Mouse (Mus musculus) forebrain, embryonic 11.5 days (tissue): ENCODE measurements around the gene Psmb11. TPM values are rescaled to one million over a fixed set of nuclear protein-coding genes. Genes with fewer than 3 reads are reported as not detected.
A peak's percentile ranks its signal among the peaks of the same experiment; 100 is the strongest.

Experiments used
- ATAC-seq: fragments of 200-750 bp; cut with Nextera tagmentation; replicated peaks from 2 replicates; pipeline ENCODE4 v1.8.0; 2017; ENCODE audit warnings: moderate TSS enrichment; ENCODE audit not compliant: low FRiP score
- DNase-seq: peaks from one replicate; pipeline ENCODE4 v3.0.0-alpha.2; 2017; ENCODE audit warnings: low spot score
- H3K27ac ChIP-seq: fragments of 300-500 bp; sonication (generic); 2 replicates; pipeline ENCODE4 v1.5.1; 2014; ENCODE audit warnings: low read depth, low read length
- H3K27me3 ChIP-seq: fragments of 300-500 bp; sonication (generic); 2 replicates; pipeline ENCODE4 v1.6.1; 2014; ENCODE audit warnings: mild to moderate bottlenecking, low read length, mixed read lengths; ENCODE audit not compliant: control insufficient read depth, insufficient read depth
- H3K36me3 ChIP-seq: fragments of 300-500 bp; sonication (generic); 2 replicates; pipeline ENCODE4 v1.6.1; 2014; ENCODE audit warnings: mild to moderate bottlenecking, low read length, moderate library complexity, mixed read lengths; ENCODE audit not compliant: control insufficient read depth, insufficient read depth
- H3K4me1 ChIP-seq: fragments of 300-500 bp; sonication (generic); replicated peaks from 2 replicates; pipeline ENCODE4 v1.6.1; 2014; ENCODE audit warnings: low read length, mixed read lengths; ENCODE audit not compliant: control insufficient read depth, insufficient read depth
- H3K4me2 ChIP-seq: fragments of 300-500 bp; sonication (generic); 2 replicates; pipeline ENCODE4 v1.6.1; 2014; ENCODE audit warnings: low read depth, mild to moderate bottlenecking, low read length, moderate library complexity, mixed read lengths; ENCODE audit not compliant: severe bottlenecking
- H3K4me3 ChIP-seq: fragments of 300-500 bp; sonication (generic); 2 replicates; pipeline ENCODE4 v1.5.1; 2014; ENCODE audit warnings: low read depth, low read length
- H3K9ac ChIP-seq: fragments of 300-500 bp; sonication (generic); 2 replicates; pipeline ENCODE4 v1.6.1; 2014; ENCODE audit warnings: low read length
- H3K9me3 ChIP-seq: fragments of 300-500 bp; sonication (generic); 2 replicates; pipeline ENCODE4 v1.6.1; 2016; ENCODE audit warnings: low read length, mixed read lengths; ENCODE audit not compliant: control insufficient read depth
- WGBS: fragments of 180-500 bp; shearing (Covaris S2); extraction: QIAGEN DNeasy Blood & Tissue Kit; methylation state at CpG from one replicate; pipeline ENCODE4 v1.1.7; 2014; 5-methylcytosine and 5-hydroxymethylcytosine counted together
- polyA plus RNA-seq: library from polyadenylated mRNA; unstranded; fragments of >200 nt; fragmentation: Nextera tagmentation; extraction: Ambion mirVana; gene quantifications from 2 replicates; pipeline ENCODE4 v1.2.1, GENCODE M21; 2014

Psmb11 gene
- polyA plus RNA-seq, 1 experiment from 2014 or later: not detected

GRCm38 (mm10) chr14:54624976-54625375 is 3.7 kb downstream of the Psmb11 start:
- H3K27ac ChIP-seq: no peak overlapping the region
- 83% methylated on average over 10 of the region's 10 CpGs for WGBS

GRCm38 (mm10) chr14:54628103-54628502 is 6.9 kb downstream of the Psmb11 start:
- H3K9ac ChIP-seq: no peak overlapping the region
- H3K27ac ChIP-seq: no peak overlapping the region
- H3K36me3 ChIP-seq: peaks cover 9% of the 10 kb centered on the region; the same call in 1 of the 2 replicates
- no peaks in the 10 kb centered on the region for H3K27me3 ChIP-seq
- no peak overlapping the region for H3K4me2 ChIP-seq
- ATAC-seq (no peak), DNase-seq (no peak)
- H3K4me3 ChIP-seq: no peak overlapping the region
- no peaks in the 10 kb centered on the region for H3K9me3 ChIP-seq
- 76% methylated on average over 5 of the region's 5 CpGs for WGBS
- no peaks in the 10 kb centered on the region for H3K4me1 ChIP-seq

More at GRCm38 (mm10) chr14:54624976-54625375, 3.7 kb downstream of the Psmb11 start:
- Histone ChIP-seq H3K36me3 (no peaks in the 10 kb centered on the region), H3K4me2 (no peak overlapping the region), H3K9ac (no peak overlapping the region), H3K9me3 (no peaks in the 10 kb centered on the region), H3K4me1 (no peaks in the 10 kb centered on the region), H3K27me3 (no peaks in the 10 kb centered on the region), H3K4me3 (no peak overlapping the region)
- ATAC-seq (no peak), DNase-seq (no peak)

- no peaks in the 10 kb centered on the region for H3K9me3 ChIP-seq
- no peaks in the 10 kb centered on the region for H3K4me1 ChIP-seq
- H3K4me3 ChIP-seq: no peak overlapping the region
- H3K9ac ChIP-seq: no peak overlapping the region
- ATAC-seq (no peak), DNase-seq (no peak)
- no peaks in the 10 kb centered on the region for H3K27me3 ChIP-seq
- peaks cover 13% of the 10 kb centered on the region; the same call in 1 of the 2 replicates for H3K36me3 ChIP-seq
- 86% methylated on average over 2 of the region's 2 CpGs for WGBS
- H3K27ac ChIP-seq: no peak overlapping the region
- H3K4me2 ChIP-seq: no peak overlapping the region
These were observed 8.6 kb downstream of the Psmb11 start for GRCm38 (mm10) chr14:54629797-54630196.

GRCm38 (mm10) chr14:54630583-54631239 is 9.5 kb downstream of the Psmb11 start:
- Histone ChIP-seq H3K4me2 (no peak overlapping the region), H3K4me3 (no peak overlapping the region), H3K9ac (no peak overlapping the region), H3K27me3 (no peaks in the 10 kb centered on the region), H3K9me3 (no peaks in the 10 kb centered on the region), H3K27ac (no peak overlapping the region), H3K4me1 (no peaks in the 10 kb centered on the region), H3K36me3 (peaks cover 13% of the 10 kb centered on the region; the same call in 1 of the 2 replicates)
- 84% methylated on average over 11 of the region's 11 CpGs for WGBS
- DNase-seq (no peak), ATAC-seq (no peak)

- Histone ChIP-seq H3K9me3 (no peaks in the 10 kb centered on the region), H3K36me3 (peaks cover 13% of the 10 kb centered on the region; the same call in 1 of the 2 replicates), H3K4me2 (no peak overlapping the region), H3K27ac (no peak overlapping the region), H3K9ac (no peak overlapping the region), H3K4me3 (no peak overlapping the region), H3K27me3 (no peaks in the 10 kb centered on the region), H3K4me1 (no peaks in the 10 kb centered on the region)
- no peak for ATAC-seq
- no peak for DNase-seq
- 81% methylated on average over 4 of the region's 4 CpGs for WGBS
These were observed 10.0 kb downstream of the Psmb11 start for GRCm38 (mm10) chr14:54631240-54631599.

GRCm38 (mm10) chr14:54632252-54632651 is 11.0 kb downstream of the Psmb11 start:
- no peak overlapping the region for H3K4me3 ChIP-seq
- H3K4me1 ChIP-seq: no peaks in the 10 kb centered on the region
- H3K27me3 ChIP-seq: no peaks in the 10 kb centered on the region
- ATAC-seq (no peak), DNase-seq (no peak)
- H3K9me3 ChIP-seq: no peaks in the 10 kb centered on the region
- peaks cover 13% of the 10 kb centered on the region; the same call in 1 of the 2 replicates for H3K36me3 ChIP-seq
- WGBS: 91% methylated on average over 37 of the region's 37 CpGs
- no peak overlapping the region for H3K9ac ChIP-seq
- H3K4me2 ChIP-seq: no peak overlapping the region
- H3K27ac ChIP-seq: no peak overlapping the region

GRCm38 (mm10) chr14:54634182-54634581 is 12.9 kb downstream of the Psmb11 start:
- Histone ChIP-seq H3K36me3 (peaks cover 13% of the 10 kb centered on the region; the same call in 1 of the 2 replicates), H3K4me3 (no peak overlapping the region), H3K4me2 (no peak overlapping the region), H3K27ac (no peak overlapping the region), H3K9ac (no peak overlapping the region), H3K9me3 (no peaks in the 10 kb centered on the region), H3K27me3 (no peaks in the 10 kb centered on the region), H3K4me1 (no peaks in the 10 kb centered on the region)
- WGBS: 90% methylated on average over 4 of the region's 4 CpGs
- ATAC-seq (no peak), DNase-seq (no peak)

- no peaks in the 10 kb centered on the region for H3K9me3 ChIP-seq
- ATAC-seq: no peak
- peak; percentile 85 for DNase-seq
- no peak overlapping the region for H3K4me3 ChIP-seq
- H3K4me1 ChIP-seq: peaks cover 7% of the 10 kb centered on the region
- H3K4me2 ChIP-seq: no peak overlapping the region
- H3K27me3 ChIP-seq: no peaks in the 10 kb centered on the region
- H3K9ac ChIP-seq: no peak overlapping the region
- peaks cover 13% of the 10 kb centered on the region; the same call in 1 of the 2 replicates for H3K36me3 ChIP-seq
- WGBS: 49% methylated on average over 8 of the region's 8 CpGs
- no peak overlapping the region for H3K27ac ChIP-seq
These were observed 15.7 kb downstream of the Psmb11 start for GRCm38 (mm10) chr14:54636954-54637353.

- no peak for DNase-seq
- ATAC-seq: no peak
- Histone ChIP-seq H3K4me2 (no peak overlapping the region), H3K9ac (no peak overlapping the region), H3K4me1 (peaks cover 7% of the 10 kb centered on the region), H3K27ac (no peak overlapping the region), H3K27me3 (no peaks in the 10 kb centered on the region), H3K9me3 (no peaks in the 10 kb centered on the region), H3K4me3 (no peak overlapping the region), H3K36me3 (peaks cover 8% of the 10 kb centered on the region; the same call in 1 of the 2 replicates)
- WGBS: 81% methylated on average over 5 of the region's 5 CpGs
These were observed 17.0 kb downstream of the Psmb11 start for GRCm38 (mm10) chr14:54638210-54638609.
